Mouse (Mus musculus) lung, embryonic 14.5 days (tissue): Measurements from ENCODE around the gene Grtp1. TPM values are rescaled to one million over a fixed set of nuclear protein-coding genes. Genes with fewer than 3 reads are reported as not detected.
A peak's percentile ranks its signal among the peaks of the same experiment; 100 is the strongest.

Experiments used
- ATAC-seq: fragments of 200-750 bp; cut with Nextera tagmentation; 2 replicates; pipeline ENCODE4 v1.8.0; 2017; ENCODE audit warnings: mild to moderate bottlenecking, moderate TSS enrichment, moderate library complexity; ENCODE audit not compliant: insufficient read depth
- DNase-seq: peaks from one replicate; pipeline ENCODE4 v3.0.0-alpha.2; 2015
- H3K27ac ChIP-seq: fragments of 300-500 bp; sonication (generic); 2 replicates; pipeline ENCODE4 v1.5.1; 2014; ENCODE audit warnings: low read depth, mild to moderate bottlenecking, moderate library complexity
- H3K27me3 ChIP-seq: fragments of 300-500 bp; sonication (generic); 2 replicates; pipeline ENCODE4 v1.6.1; 2014; ENCODE audit warnings: low read length, control low read depth; ENCODE audit not compliant: insufficient read depth
- H3K36me3 ChIP-seq: fragments of 300-500 bp; sonication (generic); 2 replicates; pipeline ENCODE4 v1.6.1; 2014; ENCODE audit warnings: control low read depth; ENCODE audit not compliant: insufficient read depth
- H3K4me1 ChIP-seq: fragments of 300-500 bp; sonication (generic); 2 replicates; pipeline ENCODE4 v1.6.1; 2014; ENCODE audit warnings: antibody characterized with exemption, control low read depth; ENCODE audit not compliant: insufficient read depth
- H3K4me2 ChIP-seq: fragments of 300-500 bp; sonication (generic); 2 replicates; pipeline ENCODE4 v1.6.1; 2014; ENCODE audit warnings: mild to moderate bottlenecking
- H3K4me3 ChIP-seq: fragments of 300-500 bp; sonication (generic); 2 replicates; pipeline ENCODE4 v1.5.1; 2014; ENCODE audit warnings: low read depth, low read length
- H3K9ac ChIP-seq: fragments of 300-500 bp; sonication (generic); 2 replicates; pipeline ENCODE4 v1.6.1; 2014
- H3K9me3 ChIP-seq: fragments of 300-500 bp; sonication (generic); 2 replicates; pipeline ENCODE4 v1.6.1; 2016; ENCODE audit warnings: low read depth, low read length, control low read depth
- CTCF ChIP-seq: IDR thresholded peaks from 2 replicates; pipeline ENCODE4 v1.5.1; 2016; ENCODE audit warnings: antibody characterized with exemption, low read depth
- WGBS: fragments of 180-500 bp; shearing (Covaris S2); extraction: QIAGEN DNeasy Blood & Tissue Kit; methylation state at CpG from one replicate; pipeline ENCODE4 v1.1.7; 2014; 5-methylcytosine and 5-hydroxymethylcytosine counted together
- polyA plus RNA-seq: library from polyadenylated mRNA; unstranded; fragments of >200 nt; fragmentation: Nextera tagmentation; extraction: Ambion mirVana; gene quantifications from 2 replicates; pipeline ENCODE4 v1.2.1, GENCODE M21; 2014

The Grtp1 gene
- polyA plus RNA-seq, 1 experiment from 2014 or later, result 4.8 TPM

- ATAC-seq, result no peak
Measured at GRCm38 (mm10) chr8:13217093-13217492, 16.7 kb upstream of the Grtp1 start.

GRCm38 (mm10) chr8:13216386-13216785 lies 16.0 kb upstream of the Grtp1 start:
- no peak for ATAC-seq
- no peaks in the 10 kb centered on the region for H3K9me3 ChIP-seq
- H3K27ac ChIP-seq, result no peak overlapping the region
- peaks cover 8% of the 10 kb centered on the region for H3K4me1 ChIP-seq
- DNase-seq, result no peak
- H3K4me2 ChIP-seq, result no peak overlapping the region
- no peaks in the 10 kb centered on the region for H3K36me3 ChIP-seq
- no peak overlapping the region for H3K9ac ChIP-seq
- no peak for TF ChIP-seq CTCF
- WGBS, result 61% methylated on average over 8 of the region's 8 CpGs
- no peaks in the 10 kb centered on the region for H3K27me3 ChIP-seq
- H3K4me3 ChIP-seq, result no peak overlapping the region

More at GRCm38 (mm10) chr8:13217093-13217492, 16.7 kb upstream of the Grtp1 start:
- Histone ChIP-seq H3K27me3 (no peaks in the 10 kb centered on the region), H3K4me2 (no peak overlapping the region), H3K4me1 (peaks cover 8% of the 10 kb centered on the region), H3K4me3 (no peak overlapping the region), H3K9ac (no peak overlapping the region), H3K36me3 (no peaks in the 10 kb centered on the region), H3K9me3 (no peaks in the 10 kb centered on the region), H3K27ac (no peak overlapping the region)
- no peak for DNase-seq
- TF ChIP-seq CTCF, result no peak
- 12% methylated on average over 5 of the region's 5 CpGs for WGBS

DNA sequence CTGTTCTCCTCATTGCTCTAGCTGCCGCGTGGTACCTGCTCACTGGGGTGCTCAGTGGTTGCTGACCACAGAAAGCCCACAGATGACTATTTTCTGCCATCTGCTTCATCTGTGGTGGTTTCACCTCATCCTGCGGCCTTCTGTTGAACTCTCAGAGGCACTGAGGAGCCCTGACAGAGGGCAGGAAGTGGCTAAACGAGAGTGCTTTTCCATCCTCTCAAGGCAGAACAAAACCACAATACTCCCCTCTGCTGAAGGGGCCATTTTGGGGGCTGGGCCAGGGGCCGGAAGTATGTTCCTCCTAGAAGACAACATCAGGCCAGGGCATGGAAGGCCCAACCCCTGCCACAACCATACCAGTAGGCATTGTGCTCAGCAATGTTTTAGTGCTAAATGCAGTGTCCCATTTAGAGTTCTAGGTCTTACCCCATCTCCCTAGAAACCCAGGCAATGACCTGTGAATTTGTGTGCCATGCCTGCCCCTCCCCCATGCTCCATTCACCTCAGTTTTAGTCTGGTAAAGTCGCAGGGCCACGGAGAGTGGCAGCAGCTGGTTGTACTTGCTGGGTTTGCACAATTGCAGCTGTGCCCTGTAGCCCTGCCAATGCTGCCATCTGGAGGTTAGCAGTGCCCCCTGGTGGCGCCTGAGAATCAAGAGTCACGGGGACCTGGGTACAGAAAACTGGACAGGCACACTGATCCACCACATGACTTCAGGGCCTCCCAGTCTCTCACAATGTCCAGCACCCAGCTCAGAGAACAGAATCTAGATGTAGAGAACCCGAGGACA lies 13.3 kb upstream of the Grtp1 start:
- Histone ChIP-seq H3K4me1 (peaks cover 8% of the 10 kb centered on the region), H3K9me3 (no peaks in the 10 kb centered on the region), H3K27me3 (no peaks in the 10 kb centered on the region), H3K27ac (no peak overlapping the region), H3K4me3 (no peak overlapping the region), H3K36me3 (no peaks in the 10 kb centered on the region), H3K9ac (no peak overlapping the region), H3K4me2 (peak overlapping the region; percentile 31; the same call in 1 of the 2 replicates)
- WGBS, result 20% methylated on average over 10 of the region's 10 CpGs
- peak; percentile 93 for DNase-seq
- peak; percentile 80 for ATAC-seq
- TF ChIP-seq CTCF, result peak; percentile 92

- H3K9me3 ChIP-seq, result no peaks in the 10 kb centered on the region
- no peak overlapping the region for H3K4me3 ChIP-seq
- no peak for TF ChIP-seq CTCF
- WGBS, result 54% methylated on average over 1 of the region's 1 CpGs
- ATAC-seq (0 out of 2 replicates have a peak, but pooled peaks have one; percentile 33), DNase-seq (peak; percentile 48)
- H3K36me3 ChIP-seq, result no peaks in the 10 kb centered on the region
- peaks cover 8% of the 10 kb centered on the region for H3K4me1 ChIP-seq
- no peak overlapping the region for H3K9ac ChIP-seq
- no peak overlapping the region for H3K27ac ChIP-seq
- no peaks in the 10 kb centered on the region for H3K27me3 ChIP-seq
- no peak overlapping the region for H3K4me2 ChIP-seq
Measured at GRCm38 (mm10) chr8:13209770-13210169, 9.3 kb upstream of the Grtp1 start.

DNA sequence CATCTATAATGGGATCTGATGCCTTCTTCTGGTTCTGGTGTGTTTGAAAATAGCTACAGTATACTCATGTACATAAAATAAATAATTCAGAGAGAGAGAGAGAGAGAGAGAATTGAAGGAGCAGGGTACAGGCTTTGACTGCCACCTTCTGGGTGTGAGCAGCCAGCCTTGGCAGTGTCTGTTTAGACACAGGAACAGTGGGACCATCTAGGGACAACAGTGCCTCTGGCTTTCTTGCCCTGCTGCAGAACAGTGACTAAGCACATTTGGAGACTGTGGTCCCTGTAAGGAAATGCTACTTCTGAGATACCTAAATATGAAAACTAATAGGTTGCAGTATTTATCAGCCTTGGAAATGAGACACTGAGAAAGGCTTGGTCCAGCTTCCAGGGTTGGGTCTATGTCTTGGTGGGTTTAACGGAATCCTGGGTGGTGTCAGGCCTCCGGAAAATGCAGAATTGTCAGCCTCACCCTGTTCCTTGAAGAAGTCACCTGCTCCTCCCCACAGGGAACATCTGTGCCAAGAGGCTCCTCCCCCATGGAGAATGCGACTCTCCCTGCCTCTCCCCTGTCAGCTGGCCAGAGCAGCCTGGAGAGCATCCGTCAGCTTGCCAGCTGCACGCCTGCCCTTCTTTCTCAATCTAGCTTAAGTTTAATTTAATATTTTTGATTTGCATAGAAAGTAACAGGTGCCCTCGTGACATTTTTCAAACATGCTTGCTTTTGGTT lies 8.4 kb upstream of the Grtp1 start:
- Histone ChIP-seq H3K9ac (no peak overlapping the region), H3K9me3 (no peaks in the 10 kb centered on the region), H3K36me3 (no peaks in the 10 kb centered on the region), H3K27me3 (no peaks in the 10 kb centered on the region), H3K4me1 (peaks cover 8% of the 10 kb centered on the region), H3K4me3 (no peak overlapping the region), H3K27ac (no peak overlapping the region), H3K4me2 (no peak overlapping the region)
- no peak for ATAC-seq
- no peak for DNase-seq
- peak; percentile 23; the same call in 1 of the 2 replicates for TF ChIP-seq CTCF
- WGBS, result 25% methylated on average over 6 of the region's 6 CpGs

- H3K4me2 ChIP-seq, result no peak overlapping the region
- H3K4me1 ChIP-seq, result no peaks in the 10 kb centered on the region; the same call in 1 of the 2 replicates
- H3K9ac ChIP-seq, result no peak overlapping the region
- no peak for ATAC-seq
- no peak overlapping the region for H3K4me3 ChIP-seq
- H3K9me3 ChIP-seq, result no peaks in the 10 kb centered on the region
- peaks cover 19% of the 10 kb centered on the region; the same call in 1 of the 2 replicates for H3K27me3 ChIP-seq
- no peak for TF ChIP-seq CTCF
- no peak overlapping the region for H3K27ac ChIP-seq
- DNase-seq, result no peak
- H3K36me3 ChIP-seq, result no peaks in the 10 kb centered on the region
- WGBS, result 35% methylated on average over 5 of the region's 5 CpGs
Measured at GRCm38 (mm10) chr8:13206290-13206689, 5.9 kb upstream of the Grtp1 start.

DNA sequence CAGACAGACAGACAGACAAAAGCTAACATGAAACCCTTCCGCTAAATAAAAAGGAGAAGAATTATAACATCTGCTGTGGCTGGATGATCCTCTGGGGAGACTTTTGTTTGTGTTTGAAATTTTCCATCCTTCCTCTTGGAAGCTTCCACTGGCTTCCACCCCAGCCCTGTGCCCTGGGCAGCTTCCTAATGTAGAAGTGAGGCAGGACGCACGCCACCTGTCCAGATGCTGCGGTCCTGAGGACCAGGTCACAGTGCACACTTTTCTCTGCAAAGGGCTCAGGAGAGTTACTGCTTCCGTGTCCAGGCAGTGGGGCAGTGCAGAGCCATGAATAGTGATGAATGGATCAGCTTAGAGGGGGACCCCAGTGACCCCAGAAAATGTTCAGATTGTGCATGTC lies 4.9 kb upstream of the Grtp1 start:
- TF ChIP-seq CTCF, result no peak
- Histone ChIP-seq H3K4me1 (no peaks in the 10 kb centered on the region; the same call in 1 of the 2 replicates), H3K9me3 (no peaks in the 10 kb centered on the region), H3K9ac (no peak overlapping the region), H3K27me3 (peaks cover 29% of the 10 kb centered on the region), H3K27ac (no peak overlapping the region), H3K4me2 (no peak overlapping the region), H3K4me3 (no peak overlapping the region), H3K36me3 (no peaks in the 10 kb centered on the region)
- ATAC-seq (no peak), DNase-seq (no peak)
- 59% methylated on average over 5 of the region's 5 CpGs for WGBS
